Mouse (Mus musculus): ENCODE results near the gene Pcmt1. TPM values are rescaled to one million over a fixed set of nuclear protein-coding genes. Genes with fewer than 3 reads are reported as not detected.
"Not testable (repeated sequence)": the region's sequence is repeated elsewhere in the genome, so short reads cannot be mapped to it uniquely, and the experiment has no call there.

Gene Pcmt1
- total RNA-seq, 1 experiment from 2014 or later: 83.1 TPM

DNA sequence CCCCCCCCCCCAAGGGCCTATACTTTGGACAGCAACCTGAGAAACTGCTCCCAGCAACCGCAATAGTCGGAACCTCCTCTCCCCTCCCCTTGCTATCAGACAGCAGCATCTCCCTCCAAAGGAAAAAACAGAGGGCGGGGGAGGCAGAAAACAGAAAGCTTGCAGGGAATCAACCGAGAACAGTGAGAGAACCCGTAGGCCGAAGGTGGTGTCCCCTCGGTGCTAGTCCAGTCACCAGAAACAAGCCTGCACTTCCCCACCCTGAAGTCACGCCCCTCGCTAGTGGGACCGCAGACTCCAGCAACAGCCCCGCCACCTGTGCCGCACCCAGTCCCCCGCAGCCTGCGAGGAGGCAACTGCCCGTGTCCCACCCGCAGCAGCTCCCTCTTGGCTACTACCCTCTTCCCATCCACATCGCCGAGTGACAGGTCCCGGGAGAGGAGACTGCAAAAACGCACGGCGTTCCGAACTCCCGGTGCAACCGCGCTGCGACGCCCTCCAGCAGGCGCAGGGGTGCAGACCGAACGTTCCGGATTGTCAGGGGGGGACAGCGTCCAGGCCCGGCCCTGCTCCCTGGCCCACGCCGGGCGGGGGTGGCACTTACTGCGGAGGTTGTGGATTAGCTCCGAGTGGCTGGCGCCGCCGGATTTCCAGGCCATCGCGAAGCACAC is 18.3 kb downstream of the Pcmt1 start:
- ATAC-seq (replicated peaks; ENCODE audit: insufficient number of reproducible peaks, low FRiP score, low TSS enrichment, poor library complexity, severe bottlenecking): peak; percentile 45

DNA sequence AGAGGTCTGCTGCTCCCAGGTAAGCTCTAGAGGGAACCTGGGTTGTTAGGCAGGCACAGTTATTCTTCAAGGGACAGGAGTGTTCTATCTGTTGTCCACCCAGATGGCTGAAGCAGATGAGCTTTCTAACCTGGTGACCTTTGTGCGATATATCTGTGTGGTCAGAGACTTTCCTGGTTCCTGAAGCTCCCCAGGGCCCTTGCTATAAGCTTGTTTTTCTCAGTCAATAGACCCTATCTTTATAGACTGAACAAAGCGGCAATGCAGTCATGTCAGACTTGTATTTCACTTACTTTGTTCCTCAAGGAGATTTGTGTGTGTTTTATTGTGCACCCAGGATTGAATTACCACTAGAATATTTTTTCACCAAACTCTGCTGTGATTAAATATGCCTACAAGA is 29.9 kb downstream of the Pcmt1 start:
- ATAC-seq (replicated peaks; ENCODE audit: insufficient number of reproducible peaks, low FRiP score, low TSS enrichment, poor library complexity, severe bottlenecking): no peak

DNA sequence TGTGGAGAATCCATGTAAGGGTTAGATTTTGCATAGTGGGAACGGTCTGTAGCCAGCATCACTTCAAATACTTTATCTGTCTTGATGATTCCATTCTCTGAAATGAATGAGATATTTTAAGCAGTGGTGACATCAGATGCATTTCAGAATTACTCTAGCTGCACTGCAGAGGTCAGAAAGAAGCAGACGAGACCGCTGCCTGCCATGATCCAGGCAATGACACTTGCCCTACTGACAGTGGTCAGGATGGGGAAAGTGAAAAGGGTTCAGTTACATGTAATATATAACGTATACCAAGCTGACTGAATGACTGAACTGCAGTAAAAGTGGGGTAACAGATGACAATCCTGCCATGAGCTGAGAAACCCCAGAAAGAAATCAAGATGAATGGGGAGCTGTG is 31.9 kb downstream of the Pcmt1 start:
- no peak for ATAC-seq (replicated peaks; ENCODE audit: insufficient number of reproducible peaks, low FRiP score, low TSS enrichment, poor library complexity, severe bottlenecking)

DNA sequence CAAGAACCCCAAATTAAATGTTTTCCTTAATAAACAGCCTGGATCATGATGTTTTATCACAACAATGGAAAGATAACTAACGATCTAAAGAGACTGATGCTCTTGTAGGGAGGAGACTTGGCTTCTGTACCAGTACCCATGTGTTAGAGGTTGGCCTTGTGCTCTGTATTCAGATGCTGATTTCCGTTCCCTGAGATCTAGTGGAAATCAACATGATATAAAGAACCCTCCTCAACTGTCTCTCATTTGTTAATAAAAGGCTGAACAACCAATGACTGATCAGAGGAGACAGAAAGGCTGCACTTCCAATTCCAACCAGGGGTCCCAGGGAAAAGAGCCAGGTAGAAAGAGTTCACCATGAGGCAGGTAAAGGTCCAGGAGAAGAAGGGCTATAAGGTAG is 35.0 kb downstream of the Pcmt1 start:
- no peak for ATAC-seq (replicated peaks; ENCODE audit: insufficient number of reproducible peaks, low FRiP score, low TSS enrichment, poor library complexity, severe bottlenecking)

GRCm38 (mm10) chr10:7640366-7640765 is 40.6 kb downstream of the Pcmt1 start:
- no peak for ATAC-seq (replicated peaks; ENCODE audit: insufficient number of reproducible peaks, low FRiP score, low TSS enrichment, poor library complexity, severe bottlenecking)

DNA sequence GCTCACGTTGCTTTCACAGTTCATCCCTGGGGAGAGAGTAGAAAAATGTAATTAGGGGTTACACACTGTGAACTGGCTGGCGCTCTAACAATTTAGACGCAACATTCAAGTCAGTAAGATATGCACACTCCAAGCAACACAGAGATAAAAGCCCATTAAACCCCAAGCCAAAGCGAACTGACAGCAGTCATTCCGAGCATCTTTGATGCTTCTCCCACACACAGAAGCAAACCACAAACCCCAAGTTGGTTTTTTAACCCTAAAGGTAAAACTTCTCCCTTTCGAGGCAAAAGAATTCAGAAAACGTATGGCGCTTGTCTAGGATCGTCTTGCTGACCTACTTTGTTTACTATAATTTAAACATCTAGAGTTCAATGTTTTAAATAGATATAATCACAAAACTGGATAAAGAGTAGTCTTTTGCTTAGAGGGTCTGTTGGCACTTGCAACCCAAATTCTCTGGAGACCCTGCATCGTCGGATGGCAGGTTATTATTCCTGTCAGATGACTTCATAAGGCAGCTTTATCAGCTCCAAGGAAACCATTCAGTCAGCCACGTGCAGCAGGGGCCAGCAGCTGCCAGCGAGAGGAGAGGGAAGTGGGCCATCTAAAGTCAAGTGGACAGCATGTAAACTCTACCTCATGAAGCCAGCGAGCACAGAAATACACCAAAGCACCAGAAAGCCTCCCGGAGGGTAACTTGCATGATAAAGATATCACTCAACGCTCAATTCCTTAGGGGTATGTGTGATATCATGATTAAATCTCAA is 49.8 kb downstream of the Pcmt1 start:
- ATAC-seq (replicated peaks; ENCODE audit: insufficient number of reproducible peaks, low FRiP score, low TSS enrichment, poor library complexity, severe bottlenecking): no peak

GRCm38 (mm10) chr10:7630286-7630685 is 50.6 kb downstream of the Pcmt1 start:
- ATAC-seq (replicated peaks; ENCODE audit: insufficient number of reproducible peaks, low FRiP score, low TSS enrichment, poor library complexity, severe bottlenecking): no peak

DNA sequence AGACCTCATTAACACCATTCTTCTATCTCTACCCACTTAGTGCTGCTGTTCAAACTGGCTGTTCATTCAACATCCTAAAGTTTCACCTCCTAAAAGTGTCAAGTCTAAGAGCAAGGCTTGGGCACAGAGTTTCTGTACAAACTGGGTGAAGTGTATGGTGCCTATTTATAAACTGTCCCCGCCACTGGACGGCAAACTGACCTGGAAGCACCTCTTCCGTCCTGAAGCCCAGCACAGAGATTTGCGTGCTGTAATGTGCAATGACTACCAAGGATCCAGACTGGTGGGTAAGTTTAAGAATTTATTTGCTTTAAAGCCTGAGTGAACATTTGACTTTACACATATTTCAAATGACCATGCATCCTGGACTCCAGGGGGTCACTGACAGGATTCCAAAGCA is 51.8 kb downstream of the Pcmt1 start:
- no peak for ATAC-seq (replicated peaks; ENCODE audit: insufficient number of reproducible peaks, low FRiP score, low TSS enrichment, poor library complexity, severe bottlenecking)

- no peak for ATAC-seq (replicated peaks; ENCODE audit: insufficient number of reproducible peaks, low FRiP score, low TSS enrichment, poor library complexity, severe bottlenecking)
Measured at GRCm38 (mm10) chr10:7623861-7624518, 56.9 kb downstream of the Pcmt1 start.

DNA sequence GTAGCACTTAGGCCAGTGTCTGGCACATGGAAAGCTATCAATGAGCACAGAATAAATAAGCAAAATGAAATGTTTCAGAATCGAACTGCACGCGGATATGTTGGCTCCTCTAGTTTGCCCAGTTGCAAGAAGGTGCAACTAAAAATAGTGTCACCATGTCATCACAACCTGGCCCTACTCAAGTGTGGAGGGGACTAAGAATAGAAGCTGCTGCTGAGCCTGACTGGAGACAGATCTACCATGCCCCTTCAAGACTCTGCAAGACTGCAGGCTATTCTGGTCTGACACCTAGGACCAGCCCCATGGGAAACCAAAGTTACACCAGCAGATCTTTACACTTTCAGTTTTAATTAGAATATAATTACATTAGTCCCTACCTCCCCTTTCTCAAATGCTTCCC is 58.6 kb downstream of the Pcmt1 start:
- no peak for ATAC-seq (replicated peaks; ENCODE audit: insufficient number of reproducible peaks, low FRiP score, low TSS enrichment, poor library complexity, severe bottlenecking)

DNA sequence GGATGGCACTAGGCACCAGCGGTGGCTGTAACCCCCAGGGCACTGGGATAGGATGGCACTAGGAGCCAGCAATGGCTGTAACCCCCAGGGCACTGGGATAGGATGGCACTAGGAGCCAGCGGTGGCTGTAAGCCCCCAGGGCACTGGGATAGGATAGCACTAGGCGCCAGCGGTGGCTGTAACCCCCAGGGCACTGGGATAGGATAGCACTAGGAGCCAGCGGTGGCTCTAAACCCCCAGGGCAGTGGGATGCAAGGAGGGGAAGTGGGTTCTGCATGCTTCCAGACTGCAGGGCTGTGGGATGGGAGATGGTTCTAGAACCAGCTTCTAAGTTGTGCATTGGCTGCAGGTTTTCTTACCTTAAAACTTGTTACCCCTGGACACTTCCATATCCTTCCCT is 60.2 kb downstream of the Pcmt1 start:
- no peak for ATAC-seq (replicated peaks; ENCODE audit: insufficient number of reproducible peaks, low FRiP score, low TSS enrichment, poor library complexity, severe bottlenecking)

DNA sequence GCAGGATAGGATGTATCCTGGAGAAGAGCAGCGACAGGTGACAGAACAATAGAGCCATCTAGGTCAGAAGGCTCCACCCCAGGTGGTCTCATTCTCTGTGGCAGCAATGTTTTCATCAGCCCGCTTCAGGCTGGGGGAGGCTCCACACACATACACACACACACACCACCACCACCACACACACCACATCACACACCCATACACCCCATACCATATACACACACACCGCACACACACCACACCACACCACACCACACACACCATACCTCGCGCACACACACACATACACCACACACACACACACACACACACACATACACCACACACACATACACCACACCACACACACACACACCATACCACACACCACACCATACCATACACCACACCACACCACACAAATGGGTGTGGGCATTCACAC is 61.1 kb downstream of the Pcmt1 start:
- no peak for ATAC-seq (replicated peaks; ENCODE audit: insufficient number of reproducible peaks, low FRiP score, low TSS enrichment, poor library complexity, severe bottlenecking)

DNA sequence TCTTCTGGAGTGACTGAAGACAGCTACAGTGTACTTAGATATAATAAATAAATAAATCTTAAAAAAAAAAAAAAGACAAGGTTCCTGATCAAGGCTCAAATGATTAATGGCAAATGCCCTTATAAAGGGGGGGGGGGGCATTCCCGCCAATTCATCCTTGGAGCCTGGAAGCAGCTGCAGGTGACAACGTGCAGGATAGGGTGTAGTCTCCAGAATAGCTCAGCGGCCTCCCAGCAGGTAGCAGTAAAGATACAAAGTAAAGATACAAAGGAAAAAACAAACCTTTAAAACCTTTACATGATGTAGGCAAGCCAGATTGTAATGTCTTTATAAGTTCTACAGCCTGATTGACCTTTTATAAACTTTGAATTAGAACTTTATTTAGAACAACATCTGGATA is 63.4 kb downstream of the Pcmt1 start:
- ATAC-seq (replicated peaks; ENCODE audit: insufficient number of reproducible peaks, low FRiP score, low TSS enrichment, poor library complexity, severe bottlenecking): not testable (repeated sequence)

- not testable (repeated sequence) for ATAC-seq (replicated peaks; ENCODE audit: insufficient number of reproducible peaks, low FRiP score, low TSS enrichment, poor library complexity, severe bottlenecking)
Measured at GRCm38 (mm10) chr10:7617146-7617545, 63.8 kb downstream of the Pcmt1 start.

GRCm38 (mm10) chr10:7614834-7615233 is 66.1 kb downstream of the Pcmt1 start:
- ATAC-seq (replicated peaks; ENCODE audit: insufficient number of reproducible peaks, low FRiP score, low TSS enrichment, poor library complexity, severe bottlenecking): no peak

DNA sequence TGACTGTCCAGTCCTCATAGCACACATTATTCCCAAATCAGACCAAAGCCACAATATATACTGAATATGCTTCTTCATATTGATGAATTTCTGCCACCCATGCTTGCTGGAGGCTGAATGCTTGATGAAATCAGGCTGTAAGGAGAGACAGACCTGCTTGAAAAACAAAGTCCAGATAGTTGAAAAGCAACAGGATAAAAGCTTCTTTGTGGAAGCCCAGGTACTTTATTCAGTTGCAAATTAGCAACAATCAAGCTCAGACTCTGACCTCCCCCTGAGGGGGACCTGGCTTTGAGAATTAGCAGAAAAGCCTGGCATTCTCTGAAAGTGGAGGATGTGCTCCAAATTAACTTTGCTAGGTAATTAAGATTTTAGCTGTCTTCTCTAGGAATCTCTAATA is 68.7 kb downstream of the Pcmt1 start:
- not testable (repeated sequence) for ATAC-seq (replicated peaks; ENCODE audit: insufficient number of reproducible peaks, low FRiP score, low TSS enrichment, poor library complexity, severe bottlenecking)

DNA sequence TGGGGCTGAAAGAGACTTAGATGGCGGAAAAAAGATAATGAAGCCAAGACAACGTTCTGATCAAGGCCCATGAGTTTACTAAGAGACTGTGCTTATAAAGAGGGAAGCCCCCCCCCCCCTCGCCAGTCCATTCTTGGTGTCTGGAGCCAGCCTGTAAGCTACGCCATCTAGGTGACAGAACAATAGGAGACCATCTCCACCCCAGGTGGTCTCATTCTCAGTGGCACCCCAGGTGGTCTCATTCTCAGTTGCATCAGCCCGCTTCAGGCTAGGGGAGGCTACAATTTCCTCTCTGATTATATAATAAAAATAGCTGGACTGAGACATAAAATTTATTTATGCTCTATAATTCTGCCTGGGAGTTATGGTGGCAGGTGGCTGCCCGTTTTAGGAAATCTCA is 69.3 kb downstream of the Pcmt1 start:
- no peak for ATAC-seq (replicated peaks; ENCODE audit: insufficient number of reproducible peaks, low FRiP score, low TSS enrichment, poor library complexity, severe bottlenecking)

GRCm38 (mm10) chr10:7608611-7609010 is 72.3 kb downstream of the Pcmt1 start:
- 0 out of 2 replicates have a peak, but pooled peaks have one; percentile 5 for ATAC-seq (replicated peaks; ENCODE audit: insufficient number of reproducible peaks, low FRiP score, low TSS enrichment, poor library complexity, severe bottlenecking)

DNA sequence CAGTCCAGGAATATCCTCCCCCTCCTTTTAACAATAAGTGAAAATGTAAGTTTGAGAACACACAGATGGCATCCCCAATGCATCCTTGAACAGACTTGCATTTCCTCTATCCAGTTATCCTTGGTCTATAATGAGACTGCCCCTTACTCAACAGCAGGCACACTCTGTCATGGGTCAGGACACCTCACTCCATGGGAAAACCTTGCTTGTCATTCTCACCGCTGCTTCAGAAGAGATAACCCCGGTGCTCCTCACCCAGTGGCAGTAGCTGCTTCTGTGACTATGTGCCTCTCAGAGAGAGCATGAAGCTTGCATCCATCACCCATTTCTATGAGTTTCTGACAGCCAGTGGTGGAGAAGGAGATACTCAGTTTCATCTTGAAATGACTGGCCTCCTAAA is 74.5 kb downstream of the Pcmt1 start:
- no peak for ATAC-seq (replicated peaks; ENCODE audit: insufficient number of reproducible peaks, low FRiP score, low TSS enrichment, poor library complexity, severe bottlenecking)

GRCm38 (mm10) chr10:7605168-7605567 is 75.8 kb downstream of the Pcmt1 start:
- ATAC-seq (replicated peaks; ENCODE audit: insufficient number of reproducible peaks, low FRiP score, low TSS enrichment, poor library complexity, severe bottlenecking): no peak
